Mouse (Mus musculus) ES-E14 (cell line): ENCODE data around the gene Cfap44.

Experiments used
- CHD2 ChIP-seq: IDR thresholded peaks from 2 replicates; pipeline ENCODE4 v1.6.1; 2014; ENCODE audit warnings: mild to moderate bottlenecking, low read depth, low read length, inconsistent platforms
- HCFC1 ChIP-seq: IDR thresholded peaks from 2 replicates; pipeline ENCODE4 v1.6.1; 2012; ENCODE audit warnings: low read length, inconsistent platforms, borderline replicate concordance; ENCODE audit not compliant: insufficient read depth
- MAFK ChIP-seq: IDR thresholded peaks from 2 replicates; pipeline ENCODE4 v1.6.1; 2014; ENCODE audit warnings: mild to moderate bottlenecking, low read depth, low read length, inconsistent platforms; ENCODE audit not compliant: insufficient read depth
- ZNF384 ChIP-seq: IDR thresholded peaks from 2 replicates; pipeline ENCODE4 v1.6.1; 2012; ENCODE audit warnings: low read depth, low read length, inconsistent platforms

DNA sequence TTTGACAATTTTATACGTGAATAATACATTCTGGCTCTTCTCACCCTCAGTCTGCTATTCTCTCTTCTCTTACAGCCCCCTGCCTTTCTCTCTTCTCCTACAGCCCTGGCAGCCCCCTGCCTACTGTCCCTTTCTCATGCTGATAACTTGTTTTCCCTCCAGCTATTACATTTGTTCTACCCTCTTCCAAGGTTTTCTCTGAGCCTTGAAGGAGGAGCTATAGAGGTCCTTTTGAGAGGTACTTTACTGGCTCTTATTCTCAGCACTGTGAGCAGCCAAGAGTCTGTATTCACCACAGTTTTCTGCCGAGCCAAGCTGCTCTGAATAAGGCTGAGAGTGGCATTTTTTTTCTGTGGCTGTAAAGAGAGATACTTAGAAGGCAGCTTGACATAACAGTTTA lies 11.0 kb upstream of the Cfap44 start:
- TF ChIP-seq MAFK, result no peak
- no peak for TF ChIP-seq HCFC1
- TF ChIP-seq ZNF384, result no peak
- TF ChIP-seq CHD2, result no peak
